Mouse (Mus musculus) hindbrain, embryonic 11.5 days (tissue): Measurements from ENCODE around the gene Lyve1. TPM values are rescaled to one million over a fixed set of nuclear protein-coding genes. Genes with fewer than 3 reads are reported as not detected.

Experiments used
- ATAC-seq: fragments of 200-750 bp; cut with Nextera tagmentation; 2 replicates; pipeline ENCODE4 v1.8.0; 2017; ENCODE audit warnings: mild to moderate bottlenecking, moderate TSS enrichment, moderate library complexity; ENCODE audit not compliant: low FRiP score
- DNase-seq: peaks from one replicate; pipeline ENCODE4 v3.0.0-alpha.2; 2015; ENCODE audit warnings: low spot score
- H3K27ac ChIP-seq: fragments of 300-500 bp; sonication (generic); 2 replicates; pipeline ENCODE4 v1.5.1; 2014; ENCODE audit warnings: mild to moderate bottlenecking, low read depth, low read length
- H3K27me3 ChIP-seq: fragments of 300-500 bp; sonication (generic); 2 replicates; pipeline ENCODE4 v1.6.1; 2014; ENCODE audit warnings: mild to moderate bottlenecking, low read length, moderate library complexity, mixed read lengths; ENCODE audit not compliant: control insufficient read depth, insufficient read depth
- H3K36me3 ChIP-seq: fragments of 300-500 bp; sonication (generic); 2 replicates; pipeline ENCODE4 v1.6.1; 2014; ENCODE audit warnings: mild to moderate bottlenecking, low read length, moderate library complexity, mixed read lengths; ENCODE audit not compliant: control insufficient read depth, insufficient read depth
- H3K4me1 ChIP-seq: fragments of 300-500 bp; sonication (generic); replicated peaks from 2 replicates; pipeline ENCODE4 v1.6.1; 2014; ENCODE audit warnings: low read length, mixed read lengths; ENCODE audit not compliant: control insufficient read depth, insufficient read depth
- H3K4me2 ChIP-seq: fragments of 300-500 bp; sonication (generic); replicated peaks from 2 replicates; pipeline ENCODE4 v1.6.1; 2014; ENCODE audit warnings: mild to moderate bottlenecking, low read depth, low read length
- H3K4me3 ChIP-seq: fragments of 300-500 bp; sonication (generic); 2 replicates; pipeline ENCODE4 v1.5.1; 2014; ENCODE audit warnings: low read depth, low read length
- H3K9ac ChIP-seq: fragments of 300-500 bp; sonication (generic); 2 replicates; pipeline ENCODE4 v1.6.1; 2014; ENCODE audit warnings: low read depth, low read length
- H3K9me3 ChIP-seq: fragments of 300-500 bp; sonication (generic); 2 replicates; pipeline ENCODE4 v1.6.1; 2016; ENCODE audit warnings: low read length; ENCODE audit not compliant: control insufficient read depth
- WGBS: fragments of 180-500 bp; shearing (Covaris S2); extraction: QIAGEN DNeasy Blood & Tissue Kit; methylation state at CpG from one replicate; pipeline ENCODE4 v1.1.7; 2014; 5-methylcytosine and 5-hydroxymethylcytosine counted together
- polyA plus RNA-seq: library from polyadenylated mRNA; unstranded; fragments of >200 nt; fragmentation: Nextera tagmentation; extraction: Ambion mirVana; gene quantifications from 2 replicates; pipeline ENCODE4 v1.2.1, GENCODE M21; 2014

The Lyve1 gene
- polyA plus RNA-seq, 1 experiment from 2014 or later = 2.5 TPM

- no peak for ATAC-seq
- no peaks in the 10 kb centered on the region for H3K9me3 ChIP-seq
- H3K27me3 ChIP-seq = no peaks in the 10 kb centered on the region
- H3K4me2 ChIP-seq = no peak overlapping the region
- H3K36me3 ChIP-seq = no peaks in the 10 kb centered on the region
- no peak overlapping the region for H3K4me3 ChIP-seq
- WGBS = 55% methylated on average over 10 of the region's 10 CpGs
- H3K4me1 ChIP-seq = no peaks in the 10 kb centered on the region
- no peak overlapping the region for H3K9ac ChIP-seq
- no peak overlapping the region for H3K27ac ChIP-seq
- peak; percentile 10 for DNase-seq
Measured at GRCm38 (mm10) chr7:110865038-110865437, 2.0 kb upstream of the Lyve1 start.

DNA sequence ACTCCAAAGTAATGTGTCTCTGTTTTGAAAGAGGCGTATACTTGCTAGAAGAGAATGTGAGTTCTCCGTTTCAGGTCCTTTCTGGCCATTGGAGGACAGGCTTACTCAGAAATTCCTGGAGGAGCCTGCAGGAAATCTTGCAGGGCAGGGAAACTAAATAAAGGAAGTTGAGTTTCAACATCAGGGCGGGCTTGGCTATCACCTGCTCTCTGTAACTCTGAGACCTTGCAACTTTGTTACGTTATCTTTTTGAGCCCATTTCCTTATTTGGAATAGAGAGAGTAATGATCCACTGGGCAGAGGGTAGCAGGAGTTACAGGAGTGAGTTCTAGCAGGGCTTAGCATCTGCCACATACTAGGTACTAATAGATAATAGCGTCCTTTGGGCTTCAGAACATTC, 2.9 kb downstream of the Lyve1 start:
- 82% methylated on average over 5 of the region's 5 CpGs for WGBS
- H3K4me2 ChIP-seq = no peak overlapping the region

GRCm38 (mm10) chr7:110855604-110856003, 7.4 kb downstream of the Lyve1 start:
- Histone ChIP-seq H3K27ac (no peak overlapping the region), H3K4me2 (no peak overlapping the region), H3K9ac (no peak overlapping the region), H3K4me1 (no peaks in the 10 kb centered on the region), H3K9me3 (no peaks in the 10 kb centered on the region), H3K4me3 (no peak overlapping the region), H3K27me3 (no peaks in the 10 kb centered on the region), H3K36me3 (no peaks in the 10 kb centered on the region)
- DNase-seq = no peak
- no peak for ATAC-seq
- WGBS = 80% methylated on average over 1 of the region's 1 CpGs

More for the DNA sequence above, 2.9 kb downstream of the Lyve1 start:
- Histone ChIP-seq H3K36me3 (no peaks in the 10 kb centered on the region), H3K4me1 (no peaks in the 10 kb centered on the region), H3K9ac (no peak overlapping the region), H3K9me3 (no peaks in the 10 kb centered on the region), H3K27me3 (no peaks in the 10 kb centered on the region), H3K27ac (no peak overlapping the region), H3K4me3 (no peak overlapping the region)
- ATAC-seq = no peak
- DNase-seq = no peak

- Histone ChIP-seq H3K27me3 (no peaks in the 10 kb centered on the region), H3K9me3 (no peaks in the 10 kb centered on the region), H3K4me2 (no peak overlapping the region), H3K27ac (no peak overlapping the region), H3K36me3 (no peaks in the 10 kb centered on the region), H3K4me3 (no peak overlapping the region), H3K9ac (no peak overlapping the region), H3K4me1 (no peaks in the 10 kb centered on the region)
- 87% methylated on average over 8 of the region's 8 CpGs for WGBS
- ATAC-seq = no peak
- no peak for DNase-seq
Measured at GRCm38 (mm10) chr7:110854927-110855546, 8.0 kb downstream of the Lyve1 start.

DNA sequence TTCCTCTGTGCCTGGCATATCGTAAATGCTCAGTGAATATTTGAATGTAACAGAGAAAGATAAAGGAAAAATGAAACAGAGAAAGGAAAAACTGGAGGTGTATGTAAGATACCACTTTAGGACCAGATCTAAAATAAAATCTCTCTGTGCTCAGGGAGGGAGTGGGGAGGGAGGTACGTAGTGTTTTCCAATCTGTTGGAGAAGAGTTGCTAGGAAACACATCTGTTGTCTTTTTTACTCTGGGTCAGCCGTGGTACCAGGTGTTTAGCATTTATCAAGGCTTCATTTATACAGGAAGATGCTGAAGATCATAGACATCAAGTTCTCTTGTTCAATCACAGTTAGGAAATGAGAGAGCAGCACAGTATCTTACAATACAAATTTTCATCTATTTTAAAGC, 8.5 kb downstream of the Lyve1 start:
- 61% methylated on average over 3 of the region's 3 CpGs for WGBS
- no peak for ATAC-seq

GRCm38 (mm10) chr7:110853611-110854010, 9.4 kb downstream of the Lyve1 start:
- H3K4me2 ChIP-seq = no peak overlapping the region
- no peak for DNase-seq
- H3K4me1 ChIP-seq = no peaks in the 10 kb centered on the region
- no peaks in the 10 kb centered on the region for H3K9me3 ChIP-seq
- H3K36me3 ChIP-seq = no peaks in the 10 kb centered on the region
- no peak overlapping the region for H3K9ac ChIP-seq
- 62% methylated on average over 10 of the region's 10 CpGs for WGBS
- H3K27me3 ChIP-seq = no peaks in the 10 kb centered on the region
- no peak for ATAC-seq
- H3K27ac ChIP-seq = no peak overlapping the region
- no peak overlapping the region for H3K4me3 ChIP-seq

More for the DNA sequence above, 8.5 kb downstream of the Lyve1 start:
- Histone ChIP-seq H3K4me2 (no peak overlapping the region), H3K27me3 (no peaks in the 10 kb centered on the region), H3K4me1 (no peaks in the 10 kb centered on the region), H3K9ac (no peak overlapping the region), H3K27ac (no peak overlapping the region), H3K9me3 (no peaks in the 10 kb centered on the region), H3K4me3 (no peak overlapping the region), H3K36me3 (no peaks in the 10 kb centered on the region)
- DNase-seq = no peak

DNA sequence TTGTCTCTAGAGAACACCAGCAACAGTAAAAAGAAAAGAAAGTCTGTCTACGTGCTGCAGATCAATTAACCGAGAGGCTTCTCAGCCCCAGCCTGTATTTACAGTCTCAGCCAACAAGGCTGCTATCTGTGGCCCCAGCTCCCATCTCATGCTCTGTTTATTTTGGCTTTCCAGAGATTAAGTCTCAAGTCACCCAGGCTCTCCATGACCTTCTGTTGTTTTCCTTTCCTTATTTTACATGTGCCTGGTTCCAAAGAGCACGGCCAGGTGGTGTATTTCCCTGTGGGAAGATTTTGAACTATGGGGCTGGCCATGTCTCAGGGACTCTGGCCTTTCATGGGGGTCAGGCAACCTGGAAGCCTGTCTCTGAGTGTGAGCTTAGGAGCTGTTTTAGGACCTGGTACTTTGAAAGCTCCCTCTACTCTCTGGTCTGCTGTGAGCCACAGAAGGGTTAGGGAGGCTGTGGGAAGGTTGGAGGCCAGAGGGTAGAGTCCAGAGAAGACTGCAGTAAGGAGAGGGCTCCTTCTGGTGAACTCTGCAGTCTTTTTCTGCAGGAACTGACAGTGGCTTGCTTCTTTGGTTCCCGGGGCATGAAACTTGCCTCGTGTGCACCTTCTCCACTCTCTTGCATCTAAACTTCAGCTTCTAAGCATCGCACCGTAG, 11.4 kb downstream of the Lyve1 start:
- H3K9me3 ChIP-seq = no peaks in the 10 kb centered on the region
- DNase-seq = no peak
- H3K27me3 ChIP-seq = no peaks in the 10 kb centered on the region
- no peak for ATAC-seq
- no peak overlapping the region for H3K9ac ChIP-seq
- H3K4me2 ChIP-seq = no peak overlapping the region
- no peak overlapping the region for H3K27ac ChIP-seq
- H3K4me3 ChIP-seq = no peak overlapping the region
- no peaks in the 10 kb centered on the region for H3K4me1 ChIP-seq
- H3K36me3 ChIP-seq = no peaks in the 10 kb centered on the region
- WGBS = 79% methylated on average over 7 of the region's 7 CpGs

- no peak overlapping the region for H3K27ac ChIP-seq
- H3K4me1 ChIP-seq = no peaks in the 10 kb centered on the region
- 90% methylated on average over 1 of the region's 1 CpGs for WGBS
- H3K36me3 ChIP-seq = no peaks in the 10 kb centered on the region
- H3K27me3 ChIP-seq = no peaks in the 10 kb centered on the region
- ATAC-seq (no peak), DNase-seq (no peak)
- no peak overlapping the region for H3K4me3 ChIP-seq
- no peaks in the 10 kb centered on the region for H3K9me3 ChIP-seq
- H3K4me2 ChIP-seq = no peak overlapping the region
- no peak overlapping the region for H3K9ac ChIP-seq
Measured at GRCm38 (mm10) chr7:110848371-110848770, 14.7 kb downstream of the Lyve1 start.

DNA sequence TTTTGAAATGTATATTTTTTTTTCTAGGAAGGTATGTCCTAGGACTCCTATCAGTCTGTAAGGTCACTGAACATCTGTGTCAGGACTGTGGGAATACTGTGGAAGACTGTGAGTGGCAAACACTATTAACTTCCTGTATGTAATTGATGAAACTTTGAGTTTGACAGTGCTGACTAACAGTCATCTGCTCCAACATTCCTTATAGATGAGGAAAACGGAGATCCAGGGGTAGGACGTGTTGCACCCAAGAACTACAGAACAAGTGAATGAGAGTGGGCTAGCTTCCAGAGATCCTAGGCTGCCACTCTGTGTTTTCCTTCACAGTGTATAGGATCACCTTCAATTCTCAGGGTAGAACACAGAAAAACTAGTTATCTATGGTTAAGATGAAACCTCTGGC, 15.7 kb downstream of the Lyve1 start:
- WGBS = 84% methylated on average over 2 of the region's 2 CpGs
- no peak overlapping the region for H3K4me3 ChIP-seq
- ATAC-seq (no peak), DNase-seq (no peak)
- H3K27ac ChIP-seq = no peak overlapping the region
- no peak overlapping the region for H3K4me2 ChIP-seq
- no peaks in the 10 kb centered on the region for H3K9me3 ChIP-seq
- no peak overlapping the region for H3K9ac ChIP-seq
- no peaks in the 10 kb centered on the region for H3K36me3 ChIP-seq
- H3K4me1 ChIP-seq = no peaks in the 10 kb centered on the region
- no peaks in the 10 kb centered on the region for H3K27me3 ChIP-seq
